Mouse (Mus musculus) megakaryocyte, embryonic 14.5 days (primary cell): ENCODE data around the gene Csrnp3.

Experiments used
- FLI1 ChIP-seq: IDR thresholded peaks from 2 replicates; pipeline ENCODE4 v1.6.1; 2012; ENCODE audit warnings: low read length, inconsistent platforms, mixed read lengths
- GATA1 ChIP-seq: IDR thresholded peaks from 3 replicates; pipeline ENCODE4 v1.6.1; 2012; ENCODE audit warnings: mixed read lengths, low read length, inconsistent platforms, borderline replicate concordance

DNA sequence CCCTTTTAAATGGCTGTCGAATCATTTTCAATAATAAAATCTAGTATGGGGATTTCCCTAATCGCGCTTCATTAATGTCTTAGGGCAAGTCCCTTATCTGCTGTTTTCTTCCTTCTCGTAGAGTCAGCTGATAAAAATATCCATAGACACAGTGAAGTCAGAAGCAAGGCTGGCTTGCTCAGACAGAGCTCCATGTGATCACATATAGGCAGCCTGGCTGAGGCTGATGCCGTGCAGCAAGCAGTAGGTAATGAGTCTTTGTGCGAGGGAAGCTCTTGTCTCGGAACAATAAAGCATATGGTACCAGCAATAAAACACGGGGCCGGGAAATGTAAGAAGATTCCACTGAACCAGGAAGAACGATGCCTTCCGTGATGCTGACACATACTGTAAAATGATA is 84.4 kb downstream of the Csrnp3 start:
- TF ChIP-seq GATA1, result no peak
- no peak for TF ChIP-seq FLI1
